Mouse (Mus musculus): Measurements from ENCODE around the gene Recql5. TPM values are rescaled to one million over a fixed set of nuclear protein-coding genes. Genes with fewer than 3 reads are reported as not detected.

The Recql5 gene
- total RNA-seq, 2 experiments from 2014 or later: 5.4 to 9.1 TPM

DNA sequence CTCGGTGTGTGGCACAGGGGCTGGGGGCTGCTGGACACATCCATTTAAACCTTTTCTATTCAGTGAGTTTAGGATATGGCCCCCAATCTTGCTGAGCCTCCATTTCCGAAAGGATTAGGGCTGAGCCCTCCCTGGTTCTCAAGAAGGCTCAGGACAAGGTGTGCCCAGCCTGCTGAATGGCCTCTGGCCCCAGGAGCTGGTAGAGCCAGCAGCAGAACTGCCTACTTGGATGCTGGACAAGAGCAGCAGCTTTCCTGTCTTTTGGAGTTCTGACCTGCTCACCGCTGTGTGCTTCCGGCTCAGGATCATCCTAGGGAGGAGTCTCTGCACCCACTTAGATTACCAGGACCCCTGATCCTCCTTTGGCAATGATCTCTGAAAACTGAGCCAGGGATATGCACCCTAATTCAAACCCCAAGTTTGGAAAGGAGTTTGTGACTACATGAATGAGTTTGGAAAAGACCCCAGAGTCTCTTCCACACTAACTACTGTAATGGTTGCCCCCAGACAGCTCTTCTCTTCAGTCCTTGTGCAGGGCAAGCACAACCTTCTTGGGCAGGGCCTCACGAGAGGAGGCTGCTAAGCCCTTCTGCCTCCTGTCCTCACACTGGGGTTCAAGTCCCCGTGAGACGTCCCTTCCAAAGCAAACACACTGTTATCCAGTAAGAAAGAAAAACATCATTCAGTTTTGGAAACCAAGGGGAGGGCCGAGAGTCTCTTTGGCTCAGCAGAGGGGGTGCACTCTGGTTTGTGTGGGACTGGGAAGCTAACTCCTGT is 32.5 kb downstream of the Recql5 start:
- DNase-seq: no peak

DNA sequence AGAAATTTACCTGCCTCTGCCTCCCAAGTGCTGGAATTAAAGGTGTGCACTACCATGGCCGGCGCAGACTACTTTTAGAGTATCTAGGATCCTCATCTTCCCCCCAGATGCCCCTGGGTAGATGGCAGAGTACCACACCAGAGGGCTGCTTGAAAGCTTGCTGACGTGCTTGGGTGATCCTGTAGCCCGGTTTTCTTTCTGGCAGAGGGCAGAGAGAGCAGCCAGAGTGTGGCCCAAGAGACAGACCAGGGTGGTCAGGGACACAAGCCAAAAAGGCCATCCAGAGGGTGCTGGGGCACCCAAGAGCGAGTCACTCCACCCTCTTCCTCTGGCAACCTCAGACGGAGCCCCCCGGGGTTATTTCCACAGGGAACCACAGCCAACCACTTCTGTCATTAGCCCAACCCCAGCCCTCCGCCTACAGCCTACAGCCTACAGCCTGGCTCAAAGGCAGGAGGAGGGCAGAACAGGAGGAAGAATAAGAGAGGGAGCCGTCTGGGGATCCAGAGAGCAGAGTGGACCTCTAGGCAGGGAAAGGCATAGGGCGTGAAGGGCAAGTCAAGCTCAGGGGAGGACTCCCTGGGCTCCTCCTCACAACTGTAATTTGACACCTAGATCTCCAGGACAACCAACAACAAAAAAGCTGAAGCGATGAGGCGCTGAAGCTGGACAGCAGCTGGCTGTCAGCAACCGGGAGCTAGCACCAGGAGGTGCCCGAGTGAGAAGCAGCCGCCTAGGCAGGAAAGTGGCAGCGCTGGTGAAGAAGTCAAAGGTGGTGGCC is 33.6 kb downstream of the Recql5 start, which contains the start of gene Smim5:
Gene Smim5 (plus strand): TSS at position 481 of the 781 bp plus-strand sequence.
- DNase-seq: peak; percentile 26

DNA sequence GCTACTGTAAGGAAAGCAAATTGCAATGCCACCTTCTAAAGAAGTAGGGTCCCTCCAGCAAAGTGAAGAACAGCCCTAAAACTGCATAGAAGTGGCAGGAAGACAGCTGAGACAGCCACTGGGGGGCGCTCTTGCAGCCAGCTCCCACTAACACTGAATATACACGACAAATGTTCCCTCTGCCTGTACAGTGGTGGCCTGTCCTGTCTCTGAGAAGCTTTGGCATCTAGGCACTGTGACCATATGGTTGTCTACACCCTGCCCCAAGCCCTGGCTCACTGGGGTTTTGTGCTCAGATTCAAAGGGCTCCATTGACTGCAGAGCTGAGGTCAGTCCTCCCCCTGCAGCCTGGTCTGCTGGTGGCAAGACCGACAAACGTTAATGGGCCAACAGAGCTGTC is 34.4 kb downstream of the Recql5 start:
- DNase-seq: peak; percentile 64

DNA sequence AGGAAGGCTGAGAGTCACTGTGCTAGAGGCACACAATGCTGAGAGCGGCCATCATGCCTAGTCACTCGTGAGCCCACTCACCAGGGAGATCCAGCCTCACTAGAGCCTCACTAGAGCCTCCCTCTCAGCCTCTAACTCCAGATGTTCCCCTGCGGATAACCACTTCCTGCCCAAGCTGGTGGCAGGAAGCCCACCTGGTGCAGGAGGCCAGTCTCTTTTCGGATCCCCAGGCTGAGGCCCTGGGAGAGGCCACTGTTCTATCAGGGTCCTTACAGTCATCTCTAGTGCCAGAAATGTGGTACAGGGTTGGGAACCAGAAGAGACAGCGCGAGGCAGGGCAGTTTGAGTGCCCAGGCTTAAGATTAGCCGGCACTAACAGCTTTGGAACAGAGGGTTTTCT is 34.8 kb downstream of the Recql5 start:
- DNase-seq: no peak

DNA sequence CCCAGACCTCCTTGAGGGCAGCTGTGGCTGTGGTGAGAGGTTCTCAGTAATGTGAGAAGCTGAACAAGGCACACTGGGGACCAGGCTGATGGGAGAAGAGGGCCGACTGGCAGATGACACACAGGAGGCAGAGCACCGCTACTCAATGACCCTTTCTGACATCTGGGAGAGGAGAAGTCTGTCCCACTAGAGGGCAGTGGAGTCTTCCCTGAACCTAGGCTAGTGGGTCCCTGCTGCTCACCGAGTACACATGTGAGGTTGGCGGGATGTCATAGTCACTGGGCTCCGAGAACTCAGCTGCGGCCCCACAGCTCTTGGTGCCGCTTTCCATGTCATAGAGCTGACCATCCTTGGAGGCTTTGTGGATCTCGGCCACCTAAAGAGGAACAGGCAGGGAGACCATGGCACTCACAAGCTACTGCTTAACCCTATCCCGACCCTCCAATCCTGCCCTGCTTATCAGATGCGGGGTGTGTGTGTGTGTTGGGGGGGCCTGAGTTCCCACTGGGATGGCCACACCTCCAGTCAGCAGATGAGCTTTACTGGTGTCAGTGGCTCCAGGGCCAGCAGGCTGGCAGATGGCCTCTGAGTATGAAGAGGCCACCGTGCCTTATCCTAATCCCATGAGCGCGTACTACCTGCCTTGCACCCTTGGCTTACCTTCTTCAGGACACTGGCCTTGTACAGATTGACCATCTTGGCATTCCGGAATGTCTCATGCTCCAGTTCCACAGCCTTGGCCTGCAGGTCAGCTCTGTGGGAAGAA is 38.3 kb downstream of the Recql5 start:
- no peak for DNase-seq

DNA sequence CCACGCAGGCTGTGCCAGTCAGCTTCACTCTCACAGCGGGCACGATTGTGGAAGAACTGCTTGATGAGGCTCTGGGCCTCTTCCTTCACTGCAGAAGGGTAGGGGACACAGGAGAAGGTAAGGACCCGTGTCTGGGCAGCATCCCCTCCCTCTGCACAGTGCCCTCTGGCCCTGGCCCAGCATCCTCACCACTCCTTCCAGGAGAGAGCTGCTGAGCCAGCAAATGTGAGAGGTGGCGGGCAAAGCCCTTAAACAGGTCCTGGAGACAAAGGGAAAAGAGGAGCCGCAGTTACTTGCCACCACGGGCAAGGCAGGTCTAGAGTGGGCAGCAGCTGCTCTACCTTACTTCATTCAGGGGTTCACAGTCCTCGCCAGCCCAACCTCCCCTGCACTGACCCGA is 40.2 kb downstream of the Recql5 start:
- DNase-seq: no peak

DNA sequence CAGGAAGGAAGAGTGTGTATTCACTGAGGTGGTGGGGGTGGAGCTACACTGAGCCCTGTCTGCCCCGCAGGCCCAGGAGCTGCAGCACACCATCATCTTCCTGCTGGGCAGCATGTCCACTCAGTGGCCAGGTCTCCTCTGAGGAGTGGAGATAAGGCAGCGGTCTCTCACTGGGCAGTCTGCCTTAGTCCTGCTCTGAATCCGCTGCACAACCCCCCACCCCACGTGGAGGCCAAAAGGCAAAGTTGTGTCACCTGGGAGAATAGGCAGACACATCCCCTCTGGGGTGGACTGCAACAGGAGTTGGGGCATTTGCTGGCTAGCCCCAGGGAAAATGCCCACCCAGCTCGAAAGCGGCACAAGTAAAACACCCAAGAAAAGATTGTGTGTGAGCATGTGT is 41.1 kb downstream of the Recql5 start:
- DNase-seq: no peak

DNA sequence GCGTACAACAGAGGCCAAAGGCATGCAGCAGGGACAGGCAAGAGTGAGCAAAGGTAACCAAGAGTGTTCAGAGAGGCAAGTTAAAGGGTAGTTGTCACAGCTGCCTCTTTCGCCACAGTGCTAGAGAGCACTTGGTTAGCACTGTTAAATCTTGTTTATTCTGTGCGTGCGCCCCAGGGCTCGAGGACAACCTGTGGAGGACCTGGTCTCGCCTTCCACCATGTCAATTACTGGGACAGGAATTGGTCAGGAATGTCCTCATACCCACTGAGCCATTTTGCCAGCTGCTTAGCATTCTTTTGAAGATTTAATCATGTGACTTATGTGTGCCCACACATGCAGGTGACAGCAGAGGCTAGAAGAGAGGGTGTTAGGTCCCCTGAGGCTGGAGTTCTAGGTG is 44.1 kb downstream of the Recql5 start:
- no peak for DNase-seq

DNA sequence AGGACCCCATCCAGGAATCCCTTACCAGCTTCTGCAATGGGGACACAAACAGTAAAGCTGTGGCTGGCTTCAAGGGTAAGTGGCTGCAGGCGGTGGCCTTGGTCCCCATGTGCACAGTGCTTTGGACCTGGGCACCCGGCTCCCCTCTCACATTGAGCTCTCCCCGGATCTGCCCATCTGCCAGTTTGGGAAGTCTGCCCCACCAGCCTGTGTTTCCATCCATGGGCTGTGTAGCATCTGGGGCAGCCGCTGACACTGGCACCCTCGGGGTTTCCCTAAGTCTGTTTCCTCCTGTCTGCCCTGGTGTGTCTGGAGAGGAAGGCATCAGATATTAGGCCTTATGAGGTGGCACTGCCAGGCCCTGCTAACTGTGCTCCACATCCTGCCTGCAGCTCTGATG is 45.3 kb downstream of the Recql5 start:
- DNase-seq: no peak

DNA sequence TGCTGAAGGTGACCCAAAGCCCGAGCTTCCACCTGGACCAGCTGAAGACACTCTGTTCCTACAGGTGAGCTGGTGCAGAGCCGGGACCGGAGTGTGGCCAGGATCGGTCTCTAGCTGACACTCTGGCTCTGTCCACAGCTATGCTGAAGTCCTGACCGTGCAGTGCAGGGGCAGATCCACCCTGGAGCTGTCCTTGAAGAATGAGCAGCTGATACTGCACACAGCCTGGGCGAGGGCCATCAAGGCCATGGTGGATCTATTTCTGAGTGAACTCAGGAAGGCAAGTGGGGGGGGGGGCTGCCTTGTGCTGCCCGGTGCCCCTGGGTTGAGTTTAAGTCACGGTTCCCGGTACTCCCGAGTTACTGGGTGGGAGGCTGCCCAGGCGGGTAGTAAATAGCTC is 46.8 kb downstream of the Recql5 start:
- DNase-seq: no peak

DNA sequence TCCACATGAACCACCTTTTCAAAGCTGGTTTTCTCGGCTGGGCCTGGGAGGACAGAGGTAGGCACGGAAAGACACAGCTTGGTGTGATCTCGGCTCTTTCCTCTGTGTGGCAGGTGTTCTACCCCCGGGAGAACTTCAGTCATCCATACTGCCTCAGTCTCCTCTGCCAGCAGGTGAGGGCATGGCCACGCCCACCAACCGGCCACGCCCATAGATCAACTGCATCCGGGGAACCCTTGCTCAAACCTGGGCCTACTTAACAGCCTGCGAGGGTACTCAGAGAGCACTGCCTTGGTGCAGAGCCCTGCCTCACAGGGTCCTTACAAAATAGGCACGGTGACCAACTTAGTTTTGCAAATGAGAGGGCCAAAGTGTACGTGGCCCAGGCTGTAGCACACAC is 48.0 kb downstream of the Recql5 start:
- no peak for DNase-seq

DNA sequence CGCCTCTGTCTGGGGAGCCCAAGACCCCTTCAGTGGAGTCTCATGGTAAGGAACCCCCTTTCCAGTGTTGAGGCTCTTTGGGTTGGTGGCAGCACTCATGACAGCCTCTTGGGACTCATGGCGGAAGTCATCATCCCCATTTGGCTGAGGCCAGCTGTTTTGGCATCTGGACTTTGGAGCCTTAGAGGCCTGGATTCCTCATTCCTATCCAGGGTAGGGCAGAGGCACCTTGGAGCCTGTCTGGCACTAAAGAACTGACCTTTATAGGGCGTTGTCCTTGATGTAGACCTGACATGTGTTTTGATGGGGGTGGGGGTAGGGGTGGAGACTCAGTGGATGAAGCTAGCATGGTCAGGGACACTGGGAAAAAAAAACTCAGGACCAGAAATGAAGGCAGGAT is 48.9 kb downstream of the Recql5 start:
- DNase-seq: no peak

DNA sequence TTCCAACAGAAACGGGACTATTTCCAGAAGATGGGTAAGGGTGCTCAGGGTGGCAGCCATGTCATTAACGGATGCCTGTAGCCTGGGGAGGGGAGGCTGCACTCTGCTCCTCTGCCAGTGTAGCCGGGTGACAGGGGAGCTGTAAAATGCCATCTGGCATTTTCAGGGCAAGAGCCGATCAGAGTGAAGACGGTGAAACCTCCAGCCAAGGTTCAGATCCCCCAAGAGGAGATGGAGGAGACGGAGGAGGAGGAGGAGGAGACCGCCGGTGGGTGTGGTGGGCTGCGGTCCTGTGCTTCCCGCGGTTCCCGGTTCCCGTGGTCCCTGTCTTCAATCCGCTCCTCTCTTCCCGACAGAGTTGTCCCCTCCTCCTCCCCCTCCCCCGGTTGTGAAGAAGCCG is 50.0 kb downstream of the Recql5 start:
- no peak for DNase-seq

DNA sequence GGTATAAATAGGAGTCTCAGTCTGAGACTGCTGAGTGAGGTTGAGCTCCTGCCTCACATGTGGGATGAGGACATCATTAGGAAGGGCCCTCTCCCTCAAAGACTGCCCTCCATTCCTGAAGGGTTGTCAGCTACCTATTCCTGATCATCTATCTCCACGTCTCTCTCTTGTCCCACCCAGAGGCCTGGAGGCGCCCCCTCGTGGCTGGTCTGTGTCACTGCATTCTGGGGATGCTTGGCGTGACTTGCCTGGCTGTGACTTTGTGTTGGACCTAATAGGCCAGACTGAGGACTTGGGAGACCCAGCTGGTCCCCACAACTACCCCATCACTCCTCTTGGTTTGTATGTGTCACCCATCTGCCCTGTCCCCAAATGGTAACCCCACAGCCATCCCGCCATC is 52.3 kb downstream of the Recql5 start:
- peak; percentile 38 for DNase-seq

DNA sequence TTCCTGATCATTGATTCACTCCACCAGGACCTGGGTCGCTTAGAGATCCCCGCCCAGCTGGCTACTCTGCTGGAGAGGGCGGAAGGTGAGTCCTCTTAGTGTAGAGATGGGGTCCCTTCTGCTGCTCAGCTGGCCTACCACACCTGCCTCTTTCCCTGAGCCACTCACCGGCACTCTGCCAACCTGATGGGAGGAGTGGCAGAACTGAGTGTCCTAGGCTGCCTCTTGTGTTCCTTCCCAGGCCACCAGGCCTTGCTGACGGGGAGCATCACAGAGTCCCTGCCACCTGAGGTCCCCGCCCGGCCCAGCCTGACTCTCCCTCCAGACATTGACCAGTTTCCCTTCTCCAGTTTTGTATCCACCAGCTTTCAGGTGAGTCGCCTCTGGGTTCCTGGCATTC is 55.2 kb downstream of the Recql5 start:
- no peak for DNase-seq

DNA sequence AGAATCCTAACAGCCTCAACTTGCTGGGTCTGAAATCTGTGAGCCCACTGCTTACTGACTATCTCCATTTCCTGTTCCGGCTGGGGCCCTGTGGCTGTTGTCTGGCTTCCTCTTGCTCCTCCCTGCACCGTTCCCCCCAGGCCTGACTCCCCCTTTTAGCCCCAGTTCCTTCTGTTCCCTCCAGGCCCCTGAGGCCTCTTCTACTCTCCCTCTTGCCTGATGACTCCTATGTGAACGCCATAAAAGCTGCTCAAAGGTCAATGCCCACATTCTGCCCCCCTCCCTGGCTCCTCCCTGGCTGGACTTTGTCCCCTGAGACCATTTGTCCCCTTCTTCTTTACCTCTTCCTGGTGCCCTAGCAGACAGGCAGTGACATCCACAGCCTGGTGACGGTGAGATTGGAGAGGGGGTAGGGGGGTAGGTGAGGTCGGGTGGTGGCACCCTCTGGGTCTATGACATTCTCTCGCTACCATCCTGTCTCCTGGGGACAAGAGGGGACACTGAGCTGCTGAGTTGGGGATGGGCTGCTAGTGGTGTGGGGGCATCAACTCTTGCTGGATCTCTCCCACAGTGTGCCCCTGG is 56.0 kb downstream of the Recql5 start:
- no peak for DNase-seq

DNA sequence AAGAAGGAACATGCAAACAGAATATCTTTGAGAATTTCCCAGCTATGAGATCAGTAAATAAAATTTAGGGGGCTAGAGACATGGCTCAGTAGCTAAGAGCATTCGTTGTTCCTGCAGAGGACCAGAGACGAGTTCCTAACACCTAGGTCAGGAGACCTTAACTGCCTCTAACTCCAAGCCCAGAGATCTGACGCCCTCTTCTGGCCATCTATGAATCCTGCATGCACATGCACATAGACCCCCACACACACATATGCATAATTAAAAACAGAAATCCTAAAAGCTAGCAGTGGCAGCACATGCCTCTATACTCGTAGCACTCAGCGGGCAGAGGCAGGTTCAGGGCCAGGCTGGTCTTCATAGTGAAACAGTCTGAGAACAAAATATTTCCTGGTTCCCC is 56.8 kb downstream of the Recql5 start:
- DNase-seq: no peak

DNA sequence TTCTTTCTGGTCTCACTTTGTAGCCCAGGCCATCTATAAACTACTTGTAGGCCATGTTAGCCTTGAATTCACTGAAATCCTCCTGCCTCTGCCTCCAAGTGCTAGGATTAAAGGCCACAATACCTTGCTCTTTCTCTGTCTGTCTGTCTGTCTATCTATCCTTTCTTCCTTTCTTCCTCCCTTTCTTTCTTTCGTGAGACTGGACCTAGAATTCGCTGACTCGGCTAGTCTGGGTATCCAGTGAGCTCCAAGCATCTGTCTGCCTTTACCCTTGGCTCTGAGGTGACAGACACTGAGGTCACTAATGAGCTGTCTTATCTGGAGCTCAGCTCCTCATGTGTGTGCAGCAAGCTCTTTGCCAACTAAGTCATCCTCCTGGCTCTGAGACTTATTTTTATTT is 57.3 kb downstream of the Recql5 start:
- DNase-seq: no peak

DNA sequence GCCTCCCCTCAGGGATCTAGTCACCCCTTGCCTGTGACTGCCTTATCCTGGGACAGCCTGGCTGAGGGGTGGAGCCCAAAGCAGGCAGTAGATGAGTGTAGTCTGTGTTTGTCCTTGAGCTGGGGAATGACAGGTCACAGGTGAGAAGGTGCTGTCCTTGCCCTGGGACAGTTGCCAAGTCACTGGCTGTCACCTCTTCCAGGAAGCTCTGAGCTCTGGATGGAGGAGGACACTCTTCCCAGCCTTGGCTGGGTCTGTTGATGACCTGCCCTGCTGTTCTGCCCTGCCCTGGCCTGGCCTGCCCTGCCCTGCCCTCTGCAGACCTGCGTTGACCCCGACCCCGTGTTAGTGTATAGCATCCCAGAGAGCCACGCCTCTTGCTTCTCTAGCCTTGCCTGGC is 60.8 kb downstream of the Recql5 start:
- DNase-seq: no peak

DNA sequence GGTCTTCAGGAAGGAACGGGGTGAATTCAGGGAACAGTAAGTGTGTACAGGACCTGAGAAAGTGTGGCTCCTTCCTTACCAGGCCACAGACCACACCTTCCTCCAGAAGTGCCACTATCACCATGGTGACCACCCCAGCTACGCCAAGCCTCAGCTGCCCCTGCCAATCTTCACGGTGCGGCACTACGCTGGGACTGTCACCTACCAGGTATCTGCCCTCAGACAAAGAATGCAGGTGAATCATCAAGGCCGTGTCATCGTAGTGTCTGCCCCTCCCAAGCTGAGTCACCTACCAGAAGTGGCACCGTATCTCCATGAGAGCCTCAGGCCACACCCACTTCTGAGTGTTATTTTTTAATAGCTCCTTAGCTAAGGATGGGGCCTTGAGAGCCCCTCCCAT is 63.9 kb downstream of the Recql5 start:
- DNase-seq: no peak

DNA sequence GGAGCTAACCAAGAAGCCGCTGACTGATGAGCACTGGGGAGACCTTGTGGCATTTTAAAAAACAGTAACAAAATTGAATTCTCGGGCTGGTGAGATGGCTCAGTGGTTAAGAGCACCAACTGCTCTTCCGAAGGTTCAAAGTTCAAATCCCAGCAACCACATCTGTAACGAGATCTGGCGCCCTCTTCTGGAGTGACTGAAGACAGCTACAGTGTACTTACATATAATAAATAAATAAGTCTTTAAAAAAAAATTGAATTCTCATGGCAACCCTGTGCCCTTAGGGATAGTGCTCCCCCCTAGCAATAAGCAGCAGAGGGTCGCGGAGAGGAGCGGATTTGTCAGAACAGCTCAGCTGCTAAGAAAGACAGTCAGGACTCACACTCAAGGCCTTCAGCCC is 69.4 kb downstream of the Recql5 start:
- DNase-seq: no peak

DNA sequence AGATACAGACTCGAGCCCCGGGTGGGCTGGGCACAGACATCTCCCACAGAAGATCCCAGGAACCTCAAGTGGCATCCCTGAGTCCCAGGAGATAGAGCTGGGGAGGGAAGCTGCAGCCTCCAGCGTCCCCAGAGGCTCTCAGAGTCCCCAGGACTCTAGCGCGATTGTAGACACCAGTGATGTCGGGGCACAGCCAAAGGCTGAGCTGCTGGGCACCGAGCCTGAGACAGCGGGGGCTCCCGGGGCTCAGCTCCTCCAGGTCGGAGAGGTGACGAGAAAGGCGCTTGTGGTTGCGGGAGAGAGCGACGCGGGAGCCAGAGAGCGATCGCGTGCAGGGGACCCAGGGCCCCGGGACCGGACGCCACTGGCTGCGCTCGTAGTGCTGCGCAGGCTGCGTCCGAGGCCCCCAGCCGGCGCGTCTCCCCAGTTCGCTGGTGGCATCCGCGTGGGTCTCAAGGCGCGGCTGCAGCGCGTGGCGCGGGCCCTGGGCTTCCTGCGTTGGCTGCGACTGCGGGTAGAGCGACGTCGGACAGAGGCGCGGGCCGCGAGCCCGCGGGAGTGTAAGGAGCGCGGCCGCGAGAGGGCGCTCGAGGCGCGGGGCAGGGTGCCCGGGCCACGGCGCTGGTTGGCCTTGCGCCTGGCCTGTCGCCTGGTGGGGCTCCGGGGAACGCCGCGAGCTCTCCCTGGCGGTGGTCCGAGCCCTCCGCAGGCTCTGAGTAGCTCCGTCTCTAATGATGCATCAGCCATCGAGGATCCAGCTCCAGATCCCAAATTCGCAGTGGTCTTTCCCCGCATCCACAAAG is 73.9 kb downstream of the Recql5 start:
- DNase-seq: peak; percentile 96

All from gastrocnemius, postnatal 10 days (tissue).